Mouse (Mus musculus): ENCODE results near the gene Surf4. TPM values are rescaled to one million over a fixed set of nuclear protein-coding genes. Genes with fewer than 3 reads are reported as not detected.
A peak's percentile ranks its signal among the peaks of the same experiment; 100 is the strongest.

Surf4 gene
- polyA plus RNA-seq, 1 experiment = 378 TPM

DNA sequence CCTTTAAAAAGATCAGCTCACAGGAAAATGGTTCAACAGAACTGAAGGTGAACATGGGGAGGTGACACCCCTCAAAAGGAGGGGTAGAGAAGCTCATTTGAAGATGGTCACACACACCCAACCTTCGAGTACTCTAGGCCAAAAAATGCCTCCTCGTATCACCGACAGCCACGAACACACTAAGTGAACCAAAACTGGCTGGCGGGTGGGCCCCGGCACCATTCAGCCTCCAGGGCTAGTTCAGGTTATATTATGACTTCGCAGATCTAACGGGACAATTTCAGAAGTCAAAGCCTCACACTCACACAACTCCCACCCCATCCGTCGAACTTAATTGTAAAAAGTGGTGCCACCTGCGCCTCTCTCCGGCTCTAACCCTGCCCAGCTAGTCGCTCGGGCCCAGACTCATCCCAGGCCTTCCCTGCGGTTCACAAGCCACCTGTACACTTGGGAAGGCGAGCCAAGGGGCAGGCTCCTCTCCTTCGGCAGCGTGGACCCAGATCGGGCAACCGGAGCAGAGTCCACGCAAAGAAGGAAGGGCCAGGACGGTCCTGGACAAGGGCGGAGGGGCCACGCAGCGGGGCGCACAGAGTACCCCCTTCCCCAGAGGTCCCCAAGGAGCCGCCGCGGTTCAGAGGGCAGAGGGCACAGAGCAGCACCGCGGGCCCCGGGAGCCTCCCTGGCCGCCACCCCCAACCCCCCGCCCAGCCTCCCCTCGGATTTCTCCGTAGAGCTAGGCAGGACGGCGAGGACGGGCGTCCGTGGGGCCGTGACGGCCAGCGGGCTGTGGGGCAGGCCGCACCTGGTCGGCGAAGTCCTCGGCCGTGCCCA is 1.0 kb downstream of the Surf4 start:
- under 1% methylated on average over 49 of the region's 49 CpGs for WGBS

GRCm38 (mm10) chr2:26930390-26930789 is 3.3 kb downstream of the Surf4 start:
- WGBS = 4% methylated on average over 1 of the region's 1 CpGs
- no peak for DNase-seq (ENCODE audit: low read depth, low spot score)

More for the DNA sequence above, 1.0 kb downstream of the Surf4 start:
- no peak for DNase-seq (ENCODE audit: low read depth, low spot score)

GRCm38 (mm10) chr2:26927745-26928476 is 5.8 kb downstream of the Surf4 start:
- no peak for DNase-seq (ENCODE audit: low read depth, low spot score)
- WGBS = 79% methylated on average over 6 of the region's 6 CpGs

- DNase-seq (ENCODE audit: low read depth, low spot score) = no peak
Observed at GRCm38 (mm10) chr2:26921784-26922183, 11.9 kb downstream of the Surf4 start.

GRCm38 (mm10) chr2:26920190-26920855 is 13.4 kb downstream of the Surf4 start:
- 77% methylated on average over 6 of the region's 6 CpGs for WGBS
- DNase-seq (ENCODE audit: low read depth, low spot score) = no peak

More at GRCm38 (mm10) chr2:26921784-26922183, 11.9 kb downstream of the Surf4 start:
- WGBS = 15% methylated on average over 9 of the region's 9 CpGs

DNA sequence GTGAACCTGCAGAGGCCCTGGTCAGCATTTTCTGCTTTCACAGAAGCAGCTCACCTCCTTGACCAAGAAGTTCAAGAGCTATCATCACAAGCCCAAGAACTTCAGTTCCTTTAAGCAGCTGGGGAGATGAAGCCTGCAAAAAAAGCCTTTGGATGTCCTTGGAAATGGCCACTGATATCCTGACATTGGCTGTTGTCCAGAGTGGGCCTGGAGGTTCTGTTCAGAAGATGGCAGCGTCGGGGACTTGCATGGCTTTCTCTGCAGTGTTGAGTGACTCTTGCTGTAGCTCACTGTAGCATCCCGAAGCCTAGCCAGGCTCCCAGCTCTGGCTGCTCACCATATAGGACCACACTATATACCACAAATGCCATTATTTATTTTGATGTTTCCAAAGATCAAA is 14.0 kb downstream of the Surf4 start:
- WGBS = 77% methylated on average over 3 of the region's 3 CpGs
- DNase-seq (ENCODE audit: low read depth, low spot score) = no peak

- under 1% methylated on average over 13 of the region's 13 CpGs for WGBS
- no peak for DNase-seq (ENCODE audit: low read depth, low spot score)
Observed at GRCm38 (mm10) chr2:26916738-26917137, 17.0 kb downstream of the Surf4 start.

DNA sequence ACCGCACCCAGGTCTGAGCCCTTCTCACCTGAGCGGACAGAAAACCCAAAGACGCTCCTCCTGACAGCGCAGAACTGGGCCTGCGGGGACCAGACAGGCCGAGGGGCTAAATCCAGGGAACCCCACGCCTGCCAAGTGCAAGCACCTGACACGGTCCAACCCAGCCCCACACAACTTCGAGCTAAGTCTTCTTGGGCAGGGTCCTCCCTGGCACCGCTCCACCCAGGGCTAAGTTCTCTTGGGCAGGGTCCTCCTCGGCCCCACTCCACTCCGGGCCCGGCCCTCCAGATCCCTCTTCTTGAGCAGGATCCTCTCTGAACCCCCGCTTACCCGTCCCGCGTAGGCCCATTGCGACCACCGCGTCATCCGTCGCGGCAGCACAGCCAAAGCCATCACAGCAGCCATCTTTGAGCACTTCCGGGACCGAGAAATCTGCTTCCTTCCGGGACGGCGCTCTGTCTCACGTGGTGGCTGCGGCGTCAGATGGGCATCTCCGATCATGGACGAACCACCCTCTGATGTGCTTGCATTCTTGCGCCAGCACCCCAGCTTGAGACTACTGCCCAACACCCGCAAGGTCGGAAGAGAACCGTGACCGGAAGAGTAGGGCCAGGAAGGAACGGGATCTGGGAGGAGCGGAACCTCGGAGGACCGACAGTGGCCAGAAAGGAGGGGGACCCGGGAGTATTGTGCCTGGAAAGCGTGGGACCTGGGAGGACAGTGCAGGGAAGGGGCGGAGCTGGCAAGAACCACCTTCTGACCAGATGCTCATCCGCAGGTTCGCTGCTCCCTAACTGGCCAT is 17.6 kb downstream of the Surf4 start, which contains the start of the genes Surf2 and Surf1:
Gene Surf2 (plus strand): TSS at position 441 of the 802 bp plus-strand sequence.
Gene Surf1 (minus strand): TSS at position 604 of the 802 bp plus-strand sequence.
- DNase-seq (ENCODE audit: low read depth, low spot score) = no peak
- WGBS = under 1% methylated on average over 47 of the region's 47 CpGs

- DNase-seq (ENCODE audit: low read depth, low spot score) = no peak
- 53% methylated on average over 8 of the region's 8 CpGs for WGBS
Observed at GRCm38 (mm10) chr2:26914148-26914941, 19.4 kb downstream of the Surf4 start.

DNA sequence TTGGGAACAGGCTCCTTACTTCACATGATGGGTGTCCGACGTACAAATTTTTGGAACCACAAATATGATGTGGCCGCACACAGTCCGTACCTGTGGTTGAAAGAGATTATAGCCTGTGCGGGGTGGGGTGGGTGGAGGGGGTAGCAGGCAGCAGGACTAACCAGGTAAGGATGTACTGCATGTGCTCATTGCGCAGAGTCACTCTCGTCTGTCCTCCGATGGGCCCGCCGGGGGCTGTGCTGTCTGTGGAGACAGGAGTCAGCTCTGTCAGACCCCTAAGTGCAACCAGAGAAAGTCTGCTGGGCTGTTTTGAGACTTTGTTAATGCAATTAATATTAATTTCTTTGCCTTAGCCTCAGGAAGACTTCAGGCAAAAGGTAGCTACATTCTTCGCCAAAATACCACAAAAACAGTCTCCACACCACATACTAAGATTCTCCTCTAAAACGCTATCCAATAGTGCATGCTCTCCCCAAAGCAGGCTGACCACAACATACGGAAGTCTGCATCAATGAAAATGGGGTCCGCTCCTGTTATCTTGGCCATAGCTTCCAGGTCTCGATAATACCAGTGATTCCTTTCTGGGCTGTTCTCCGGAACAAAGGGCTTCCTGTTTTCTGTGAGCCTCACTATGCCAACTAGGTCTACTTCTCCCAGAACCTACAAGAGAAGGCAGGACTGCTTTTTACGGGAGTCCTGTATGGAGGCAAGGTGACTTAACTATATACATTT is 20.1 kb downstream of the Surf4 start:
- 73% methylated on average over 17 of the region's 17 CpGs for WGBS
- no peak for DNase-seq (ENCODE audit: low read depth, low spot score)

DNA sequence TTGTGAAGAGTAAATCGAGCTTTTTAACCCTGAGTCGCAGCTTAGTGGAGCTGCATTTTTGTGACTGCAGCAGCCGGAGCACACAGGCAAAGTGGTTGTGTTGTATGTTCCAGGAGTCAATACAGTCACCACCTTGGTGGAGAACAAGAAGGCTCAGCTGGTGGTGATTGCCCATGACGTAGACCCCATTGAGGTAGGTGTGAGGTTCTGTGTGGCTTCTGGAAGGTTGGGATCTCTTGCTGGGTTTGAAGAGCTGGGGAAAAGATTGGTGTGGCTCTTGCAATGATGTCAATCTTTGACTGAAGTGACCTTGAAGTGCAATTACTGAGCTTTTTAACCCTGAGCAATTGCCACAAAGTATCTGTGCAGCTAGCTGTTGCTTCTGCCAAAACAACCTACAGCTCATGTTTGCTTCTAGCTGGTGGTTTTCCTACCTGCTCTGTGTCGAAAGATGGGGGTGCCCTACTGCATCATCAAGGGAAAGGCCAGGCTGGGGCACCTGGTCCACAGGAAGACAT is 21.4 kb downstream of the Surf4 start:
- no peak for DNase-seq (ENCODE audit: low read depth, low spot score)
- 28% methylated on average over 5 of the region's 5 CpGs for WGBS

DNA sequence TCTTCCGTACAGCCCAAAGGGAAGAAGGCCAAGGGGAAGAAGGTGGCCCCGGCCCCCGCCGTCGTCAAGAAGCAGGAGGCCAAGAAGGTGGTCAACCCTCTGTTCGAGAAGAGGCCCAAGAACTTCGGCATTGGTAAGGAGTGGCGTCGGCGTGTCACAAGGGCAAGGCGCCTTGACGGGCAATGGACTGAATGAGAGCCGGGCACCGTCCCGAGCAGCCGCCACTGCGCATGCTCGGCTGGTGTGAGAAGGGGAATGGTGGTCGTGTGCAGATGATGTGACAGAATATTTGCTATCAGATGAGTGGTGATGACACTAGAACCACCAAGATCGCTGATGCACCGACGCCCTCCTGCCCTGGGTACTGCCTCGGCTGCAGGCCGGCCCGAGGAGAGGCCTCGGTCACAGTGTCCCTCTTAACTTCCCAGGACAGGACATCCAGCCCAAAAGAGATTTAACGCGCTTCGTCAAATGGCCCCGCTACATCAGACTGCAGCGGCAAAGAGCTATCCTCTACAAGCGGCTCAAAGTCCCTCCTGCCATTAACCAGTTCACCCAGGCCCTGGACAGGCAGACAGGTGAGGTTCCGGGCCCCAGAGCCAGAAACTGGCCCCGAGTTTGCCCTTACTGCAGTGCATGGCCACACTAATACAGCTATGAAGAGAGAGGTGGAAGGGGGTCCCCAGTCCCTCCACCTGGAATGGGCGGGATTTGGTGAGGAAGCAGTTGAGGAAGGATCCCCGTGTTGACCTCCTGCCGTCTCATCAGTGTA is 22.5 kb downstream of the Surf4 start:
- WGBS = under 1% methylated on average over 37 of the region's 37 CpGs
- no peak for DNase-seq (ENCODE audit: low read depth, low spot score)

GRCm38 (mm10) chr2:26910124-26910993 is 23.4 kb downstream of the Surf4 start, which contains the start of the genes Med22 and Rpl7a:
TSS of gene Med22 (minus strand) at chr2:26910677.
TSS of gene Rpl7a (plus strand) at chr2:26910764.
- WGBS = under 1% methylated on average over 74 of the region's 74 CpGs
- DNase-seq (ENCODE audit: low read depth, low spot score) = peak; percentile 92

DNA sequence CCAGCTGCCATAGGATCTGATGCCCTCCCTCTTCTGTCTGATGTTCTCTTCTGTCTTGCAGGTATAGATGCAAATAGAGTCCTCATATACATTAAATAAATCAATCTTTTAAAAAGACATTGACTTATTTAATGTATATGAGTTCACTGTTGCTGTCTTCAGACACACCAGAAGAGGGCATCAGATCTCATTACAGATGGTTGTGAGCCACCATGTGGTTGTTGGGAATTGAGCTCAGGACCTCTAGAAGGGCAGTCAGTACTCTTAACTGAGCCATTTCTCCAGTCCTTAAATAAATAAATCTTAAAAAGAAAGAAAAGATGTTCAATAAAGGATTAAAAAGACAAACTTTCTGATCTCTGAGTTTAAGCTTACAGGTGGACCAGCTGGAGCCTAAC is 24.3 kb downstream of the Surf4 start:
- DNase-seq (ENCODE audit: low read depth, low spot score) = no peak

GRCm38 (mm10) chr2:26908710-26909386 is 24.9 kb downstream of the Surf4 start:
- 40% methylated on average over 18 of the region's 18 CpGs for WGBS
- no peak for DNase-seq (ENCODE audit: low read depth, low spot score)

All from large intestine, adult 2 months (tissue).